Mouse (Mus musculus) embryonic facial prominence, embryonic 10.5 days (tissue): ENCODE data around the gene Ap5s1. TPM values are rescaled to one million over a fixed set of nuclear protein-coding genes. Genes with fewer than 3 reads are reported as not detected.

ENCODE experiments used
- DNase-seq: peaks from one replicate; pipeline ENCODE4 v3.0.0-alpha.2; 2017; ENCODE audit warnings: low spot score
- H3K27ac ChIP-seq: fragments of 300-500 bp; sonication (generic); replicated peaks from 2 replicates; pipeline ENCODE4 v1.5.1; 2016; ENCODE audit warnings: mild to moderate bottlenecking
- H3K27me3 ChIP-seq: fragments of 300-500 bp; sonication (generic); replicated peaks from 2 replicates; pipeline ENCODE4 v1.6.1; 2016; ENCODE audit warnings: low read depth, mild to moderate bottlenecking; ENCODE audit not compliant: poor library complexity, severe bottlenecking
- H3K36me3 ChIP-seq: fragments of 300-500 bp; sonication (generic); replicated peaks from 2 replicates; pipeline ENCODE4 v1.6.1; 2016; ENCODE audit warnings: mild to moderate bottlenecking, moderate library complexity
- H3K4me1 ChIP-seq: fragments of 300-500 bp; sonication (generic); 2 replicates; pipeline ENCODE4 v1.6.1; 2016
- H3K4me3 ChIP-seq: fragments of 300-500 bp; sonication (generic); 2 replicates; pipeline ENCODE4 v1.5.1; 2016; ENCODE audit warnings: mild to moderate bottlenecking, moderate library complexity
- H3K9me3 ChIP-seq: fragments of 300-500 bp; sonication (generic); 2 replicates; pipeline ENCODE4 v1.6.1; 2016; ENCODE audit warnings: mild to moderate bottlenecking
- WGBS: fragments of 180-500 bp; shearing (Covaris S2); methylation state at CpG from one replicate; pipeline ENCODE4 v1.1.7; 2016; 5-methylcytosine and 5-hydroxymethylcytosine counted together
- polyA plus RNA-seq: library from polyadenylated mRNA; unstranded; fragments of >200 nt; fragmentation: Nextera tagmentation; extraction: Ambion mirVana; gene quantifications from 2 replicates; pipeline ENCODE4 v1.2.1, GENCODE M21; 2016

Ap5s1 gene
- polyA plus RNA-seq, 1 experiment from 2014 or later = 23.3 TPM

GRCm38 (mm10) chr2:131189521-131190309, 17.2 kb upstream of the Ap5s1 start:
- Histone ChIP-seq H3K9me3 (no peaks in the 10 kb centered on the region), H3K27ac (peak overlapping the region; percentile 75), H3K4me3 (peak overlapping the region; percentile 25), H3K36me3 (peaks cover 44% of the 10 kb centered on the region), H3K27me3 (peaks cover 8% of the 10 kb centered on the region; the same call in 1 of the 2 replicates), H3K4me1 (peaks cover 58% of the 10 kb centered on the region)
- 43% methylated on average over 5 of the region's 5 CpGs for WGBS
- no peak for DNase-seq

DNA sequence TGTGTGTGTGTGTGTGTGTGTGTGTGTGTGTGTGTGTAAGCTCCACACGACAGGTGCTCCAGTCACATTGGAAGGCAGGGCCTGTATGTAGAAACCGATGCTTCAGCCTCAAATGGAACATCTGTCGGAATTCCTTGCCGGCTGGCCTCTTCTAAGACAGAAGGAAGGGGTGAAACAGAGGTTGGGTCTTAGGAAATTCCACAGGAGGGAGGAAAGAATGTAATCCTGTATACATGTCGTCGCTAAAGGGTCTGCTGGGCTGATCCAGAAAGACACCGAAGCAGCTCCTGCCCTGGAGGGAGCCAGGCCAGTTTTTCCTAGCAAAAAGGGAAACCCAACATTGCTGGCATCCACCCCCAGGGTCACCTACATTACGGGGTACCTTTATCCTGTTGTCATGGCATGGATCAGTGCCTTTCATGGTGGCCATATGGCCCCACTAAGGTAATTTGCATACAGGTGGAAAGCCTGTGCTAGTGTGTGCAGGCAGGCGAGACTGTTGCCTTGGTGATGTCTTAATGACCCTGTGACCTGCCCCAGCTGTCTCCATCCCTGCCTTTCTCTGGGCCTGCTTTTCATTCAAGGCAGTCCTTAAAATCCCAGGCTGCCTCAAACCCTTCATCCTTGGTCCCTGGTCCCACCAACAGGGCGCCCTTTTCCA, 16.4 kb upstream of the Ap5s1 start:
- H3K27me3 ChIP-seq = peaks cover 5% of the 10 kb centered on the region; the same call in 1 of the 2 replicates
- H3K36me3 ChIP-seq = peaks cover 52% of the 10 kb centered on the region
- H3K4me1 ChIP-seq = peaks cover 58% of the 10 kb centered on the region
- peak; percentile 69 for DNase-seq
- peak overlapping the region; percentile 25 for H3K4me3 ChIP-seq
- H3K9me3 ChIP-seq = no peaks in the 10 kb centered on the region
- WGBS = 26% methylated on average over 10 of the region's 10 CpGs
- H3K27ac ChIP-seq = peak overlapping the region; percentile 75

DNA sequence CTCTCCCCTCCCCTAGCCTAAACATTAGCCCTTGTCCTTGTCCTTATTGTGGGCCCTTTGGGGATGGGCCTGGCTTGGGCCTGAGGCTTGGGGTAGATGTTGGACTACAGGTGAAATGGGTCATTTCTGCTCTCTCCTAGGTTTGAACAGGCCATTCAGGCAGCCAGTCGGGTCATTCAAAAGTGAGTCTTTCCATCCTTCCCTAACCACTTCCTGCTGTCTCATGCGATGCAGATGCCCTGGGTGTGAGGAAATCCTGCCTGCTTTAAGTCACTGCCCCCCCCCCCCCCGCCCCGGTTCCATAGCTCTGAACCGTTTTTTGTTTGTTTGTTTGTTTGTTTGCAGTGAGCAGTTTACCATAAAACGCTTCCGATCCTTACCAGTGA, 15.9 kb upstream of the Ap5s1 start:
- Histone ChIP-seq H3K36me3 (peaks cover 57% of the 10 kb centered on the region), H3K4me1 (peaks cover 56% of the 10 kb centered on the region), H3K9me3 (no peaks in the 10 kb centered on the region), H3K27ac (peak overlapping the region; percentile 75), H3K27me3 (no peaks in the 10 kb centered on the region), H3K4me3 (peak overlapping the region; percentile 25)
- no peak for DNase-seq
- WGBS = 72% methylated on average over 7 of the region's 7 CpGs

- no peak for DNase-seq
- Histone ChIP-seq H3K27me3 (no peaks in the 10 kb centered on the region), H3K4me3 (no peak overlapping the region), H3K36me3 (peaks cover 81% of the 10 kb centered on the region), H3K9me3 (no peaks in the 10 kb centered on the region), H3K27ac (no peak overlapping the region), H3K4me1 (peaks cover under 1% of the 10 kb centered on the region; the same call in 1 of the 2 replicates)
- WGBS = 92% methylated on average over 16 of the region's 16 CpGs
Observed at GRCm38 (mm10) chr2:131196606-131197316, 10.1 kb upstream of the Ap5s1 start.

DNA sequence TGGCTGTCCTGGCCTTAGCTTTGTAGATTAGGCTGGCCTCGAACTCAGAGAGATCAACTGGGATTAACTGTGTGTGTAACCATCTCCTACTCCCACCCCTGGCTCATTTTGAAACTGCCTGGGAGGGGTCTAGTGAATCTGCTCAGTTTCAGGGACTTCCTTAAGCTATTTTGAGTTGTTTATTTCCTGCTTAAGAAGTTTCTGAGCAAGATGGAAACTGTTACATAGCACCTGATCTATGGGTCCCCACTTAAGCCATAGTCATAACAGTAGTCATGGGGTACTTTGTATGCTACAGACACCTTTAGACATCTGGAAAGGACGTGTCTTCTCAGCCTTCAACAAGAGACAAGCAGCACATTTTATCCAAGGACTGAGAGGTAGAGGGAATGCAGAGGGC, 6.2 kb upstream of the Ap5s1 start:
- WGBS = 82% methylated on average over 2 of the region's 2 CpGs
- H3K36me3 ChIP-seq = peaks cover 44% of the 10 kb centered on the region

DNA sequence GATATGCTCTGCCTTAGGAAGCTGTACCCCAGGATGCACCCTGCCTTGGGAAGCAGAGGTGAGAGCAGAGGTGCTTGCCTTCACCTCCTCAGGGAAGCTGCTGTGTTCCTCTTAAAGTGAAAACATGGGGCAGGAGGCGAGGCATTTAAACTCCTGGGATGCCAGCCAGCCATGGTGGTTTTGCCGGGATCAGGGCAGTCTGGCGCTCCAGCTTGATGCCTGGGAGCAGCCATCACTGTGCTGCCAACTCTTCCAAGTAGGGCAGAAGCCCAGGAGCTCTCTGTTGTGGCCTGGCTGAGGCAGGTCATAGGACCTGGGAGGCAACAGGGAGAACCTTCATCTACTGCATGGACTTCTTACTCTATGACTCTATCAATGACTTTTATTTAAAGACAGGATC, 5.6 kb upstream of the Ap5s1 start:
- WGBS = 85% methylated on average over 3 of the region's 3 CpGs
- Histone ChIP-seq H3K9me3 (no peaks in the 10 kb centered on the region), H3K36me3 (peaks cover 39% of the 10 kb centered on the region), H3K4me1 (peaks cover 6% of the 10 kb centered on the region; the same call in 1 of the 2 replicates), H3K27me3 (no peaks in the 10 kb centered on the region), H3K4me3 (no peak overlapping the region), H3K27ac (no peak overlapping the region)
- DNase-seq = no peak

More for the DNA sequence above, 6.2 kb upstream of the Ap5s1 start:
- Histone ChIP-seq H3K4me1 (peaks cover 6% of the 10 kb centered on the region; the same call in 1 of the 2 replicates), H3K4me3 (no peak overlapping the region), H3K9me3 (no peaks in the 10 kb centered on the region), H3K27me3 (no peaks in the 10 kb centered on the region), H3K27ac (no peak overlapping the region)
- DNase-seq = no peak

DNA sequence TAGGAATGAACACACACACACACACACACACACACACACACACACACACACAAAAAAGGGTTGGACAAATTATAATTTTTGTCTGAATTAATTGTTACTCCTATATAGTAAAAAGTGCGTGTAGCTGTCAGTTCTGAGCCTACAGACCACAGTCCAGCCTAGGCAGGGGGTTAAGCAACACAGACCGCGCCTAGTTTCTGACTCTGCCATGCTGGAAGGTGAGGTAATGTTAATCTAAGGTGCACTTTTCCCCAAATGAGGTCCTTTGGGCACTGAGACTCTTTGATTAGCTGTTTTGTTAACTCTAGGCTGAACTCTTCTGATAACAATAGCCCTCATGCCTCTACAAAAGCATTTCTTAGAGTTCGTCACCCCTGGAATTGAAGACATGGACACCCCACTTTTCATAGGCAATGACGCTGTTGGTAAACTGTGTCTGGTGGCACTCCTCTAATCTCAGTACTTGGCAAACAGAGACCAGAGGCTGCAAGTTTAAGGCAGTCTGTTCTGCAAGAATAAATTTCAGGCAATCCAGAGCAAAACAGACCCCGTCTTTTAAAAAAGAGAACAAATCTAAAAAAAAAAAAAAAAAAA, 3.0 kb upstream of the Ap5s1 start:
- H3K27ac ChIP-seq = no peak overlapping the region

DNA sequence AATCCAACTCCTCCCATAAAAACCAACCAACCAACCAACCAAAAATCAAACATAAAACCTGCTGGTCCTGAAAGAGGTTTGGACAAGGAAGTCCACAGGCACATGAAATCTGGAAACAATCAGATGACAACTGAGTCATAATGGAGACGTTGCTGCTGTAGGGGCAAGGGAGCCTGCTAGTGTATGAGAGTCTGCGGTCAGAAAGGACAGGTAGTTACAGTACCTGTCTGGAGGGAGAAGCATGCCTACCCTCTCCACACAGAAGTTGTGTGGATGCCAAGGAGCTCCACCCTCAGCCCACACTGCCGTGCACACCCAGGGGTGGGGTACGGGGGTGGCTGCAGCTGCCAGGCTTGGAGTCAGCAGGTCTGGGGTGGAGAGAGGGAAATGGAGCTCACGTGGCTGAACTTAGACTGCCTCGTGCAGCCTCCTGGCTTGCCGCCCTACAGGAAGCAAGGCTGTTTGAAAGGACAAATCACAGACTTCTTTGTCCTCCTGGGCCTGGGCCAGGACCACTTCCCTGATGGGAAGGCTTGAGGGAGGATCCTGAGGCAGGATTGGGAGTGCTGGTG, 2.4 kb upstream of the Ap5s1 start:
- Histone ChIP-seq H3K36me3 (peaks cover 9% of the 10 kb centered on the region), H3K4me3 (no peak overlapping the region), H3K27ac (peak overlapping the region; percentile 49; the same call in 1 of the 2 replicates), H3K4me1 (peaks cover 10% of the 10 kb centered on the region), H3K9me3 (no peaks in the 10 kb centered on the region), H3K27me3 (no peaks in the 10 kb centered on the region)
- WGBS = 50% methylated on average over 7 of the region's 7 CpGs
- no peak for DNase-seq

More for the DNA sequence above, 3.0 kb upstream of the Ap5s1 start:
- Histone ChIP-seq H3K9me3 (no peaks in the 10 kb centered on the region), H3K27me3 (no peaks in the 10 kb centered on the region), H3K4me3 (no peak overlapping the region), H3K36me3 (peaks cover 14% of the 10 kb centered on the region), H3K4me1 (peaks cover 6% of the 10 kb centered on the region; the same call in 1 of the 2 replicates)
- 89% methylated on average over 6 of the region's 6 CpGs for WGBS
- DNase-seq = no peak

DNA sequence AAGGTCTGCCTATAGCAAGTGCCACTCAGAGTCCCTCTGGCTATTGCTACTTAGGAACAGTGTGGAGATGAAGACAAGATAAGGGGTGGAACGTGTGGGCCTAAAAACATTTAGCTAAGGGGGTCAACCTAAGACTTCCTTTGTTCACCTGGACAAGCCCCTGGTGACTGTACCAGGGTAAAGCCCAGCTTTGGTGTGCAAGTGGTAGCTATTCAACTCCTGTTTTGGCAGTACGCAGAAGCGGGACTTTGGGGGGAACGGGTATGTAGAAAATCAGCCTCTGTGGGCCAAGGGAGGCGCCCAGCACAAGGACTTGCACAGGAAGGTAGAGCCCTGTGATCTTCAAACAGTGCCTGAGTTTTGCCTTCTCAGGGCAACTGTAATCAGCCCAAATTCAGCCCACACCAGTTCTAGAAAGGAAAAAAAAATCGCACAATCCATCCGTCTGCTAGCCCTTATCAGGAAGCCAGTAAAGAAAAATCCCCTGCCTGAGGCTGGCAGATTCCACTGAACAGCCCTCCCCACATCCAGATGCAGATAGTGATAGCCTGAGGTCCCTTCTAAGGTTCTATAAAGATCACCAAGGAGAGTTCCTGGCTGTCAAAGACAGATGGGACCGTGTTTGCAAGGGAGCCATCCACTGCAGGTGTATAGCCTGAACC, 1.2 kb upstream of the Ap5s1 start:
- Histone ChIP-seq H3K27ac (no peak overlapping the region), H3K36me3 (no peaks in the 10 kb centered on the region; the same call in 1 of the 2 replicates), H3K27me3 (no peaks in the 10 kb centered on the region), H3K4me3 (no peak overlapping the region), H3K4me1 (peaks cover 15% of the 10 kb centered on the region), H3K9me3 (no peaks in the 10 kb centered on the region)
- 85% methylated on average over 8 of the region's 8 CpGs for WGBS
- DNase-seq = no peak

DNA sequence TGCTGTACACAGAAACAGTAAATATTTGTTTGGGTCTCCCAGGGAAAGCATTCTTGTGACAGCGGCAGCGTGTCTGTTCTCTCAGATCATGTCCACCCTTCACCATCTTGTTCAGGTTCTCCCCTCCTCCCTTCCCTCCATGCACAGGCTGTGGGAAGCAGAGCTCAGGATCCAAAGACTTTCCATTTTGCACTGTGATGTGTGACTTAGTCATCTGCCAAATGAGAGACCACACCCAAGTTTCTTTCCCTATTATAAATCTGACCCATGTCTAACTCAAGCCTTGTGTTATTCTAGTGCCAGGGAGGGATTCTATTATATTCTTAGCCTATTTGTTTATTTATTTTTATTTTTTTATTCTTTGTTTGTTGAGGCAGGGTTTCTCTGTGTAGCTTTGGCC, 1.5 kb downstream of the Ap5s1 start:
- Histone ChIP-seq H3K36me3 (peaks cover 11% of the 10 kb centered on the region), H3K4me1 (peaks cover 25% of the 10 kb centered on the region), H3K4me3 (no peak overlapping the region), H3K27ac (no peak overlapping the region), H3K27me3 (no peaks in the 10 kb centered on the region), H3K9me3 (no peaks in the 10 kb centered on the region)
- no peak for DNase-seq
- 94% methylated on average over 2 of the region's 2 CpGs for WGBS

GRCm38 (mm10) chr2:131209125-131209795, 2.4 kb downstream of the Ap5s1 start:
- WGBS = 73% methylated on average over 4 of the region's 4 CpGs
- no peaks in the 10 kb centered on the region for H3K9me3 ChIP-seq
- peaks cover 25% of the 10 kb centered on the region for H3K4me1 ChIP-seq
- H3K36me3 ChIP-seq = peaks cover 19% of the 10 kb centered on the region
- peak overlapping the region; percentile 65 for H3K4me3 ChIP-seq
- no peak for DNase-seq
- H3K27me3 ChIP-seq = no peaks in the 10 kb centered on the region
- H3K27ac ChIP-seq = peak overlapping the region; percentile 93
